Mouse (Mus musculus): ENCODE measurements around the gene Pskh1.

DNA sequence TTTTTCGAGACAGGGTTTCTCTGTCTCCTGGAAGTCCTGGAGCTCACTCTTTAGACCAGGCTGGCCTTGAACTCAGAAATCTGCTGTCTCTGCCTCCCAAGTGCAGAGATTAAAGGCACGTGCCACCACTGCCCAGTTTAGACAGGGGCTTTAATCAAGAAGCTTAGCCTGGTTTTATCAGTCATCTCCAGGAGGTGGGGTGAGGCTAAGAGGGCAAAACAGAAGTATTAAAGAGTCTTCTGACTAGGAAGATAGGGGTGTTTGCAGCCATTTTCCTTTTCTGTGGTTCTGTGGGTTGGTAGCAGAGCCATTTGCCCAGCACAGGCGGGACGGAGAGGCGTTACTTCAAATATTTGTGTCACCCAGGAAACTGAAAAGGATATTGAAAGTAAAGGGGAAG, 40.9 kb upstream of the Pskh1 start:
- TF ChIP-seq POLR2A (IDR thresholded peaks at IDR 0.05; ENCODE audit: low read depth, low read length) = no peak
- no peak for TF ChIP-seq CTCF (IDR thresholded peaks at IDR 0.05; ENCODE audit: extremely low read depth, insufficient read length, insufficient replicate concordance, low read depth, low read length)
